Mouse (Mus musculus): Measurements from ENCODE around the gene Cartpt.

- TF ChIP-seq CTCF (IDR thresholded peaks at IDR 0.05; ENCODE audit: insufficient read depth, low read depth, low read length) (no peak), POLR2A (IDR thresholded peaks at IDR 0.05; ENCODE audit: insufficient read depth, low read depth, low read length) (no peak)
Measured at GRCm38 (mm10) chr13:99939320-99939671, 38.4 kb upstream of the Cartpt start.
